ENCODE assay signal across 8 mouse cellular contexts in the genomic region with DNA sequence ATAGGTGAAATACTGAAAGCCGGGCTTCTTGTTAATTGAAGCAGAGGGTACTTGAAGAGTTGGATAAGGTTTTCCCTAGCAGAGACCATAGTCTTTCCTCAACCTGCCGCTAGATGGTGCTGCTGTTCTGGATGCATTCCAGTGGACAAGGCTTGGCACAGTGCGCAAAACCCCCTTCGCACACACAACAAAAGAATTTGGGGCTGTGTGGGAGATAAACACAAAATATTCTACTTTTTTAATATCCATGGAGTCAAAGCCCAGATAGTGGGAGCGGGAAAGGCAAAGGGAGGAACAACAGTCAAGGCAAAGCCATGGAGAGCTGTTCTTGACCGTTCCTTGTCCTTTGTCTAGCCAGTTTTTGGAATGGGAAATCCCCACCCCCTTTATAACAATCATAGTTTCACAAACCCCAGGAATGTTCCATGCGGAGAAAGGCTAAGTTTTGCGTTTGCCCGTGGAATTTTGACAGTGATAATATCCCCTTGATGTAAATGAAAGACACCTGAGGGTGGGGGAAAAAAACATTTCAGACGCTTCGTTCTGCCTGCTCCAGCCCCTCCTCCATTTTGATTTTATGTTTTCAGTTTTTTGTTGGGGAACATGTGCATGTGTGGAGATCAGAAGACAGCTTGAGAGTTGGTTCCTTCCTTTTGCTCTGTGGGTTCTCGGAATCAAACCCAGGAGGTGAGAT. TPM values are rescaled to one million over a fixed set of nuclear protein-coding genes. Genes with fewer than 3 reads are reported as not detected.
DNase-seq lines count a peak whose midpoint lies in the region; ATAC-seq lines count a peak whose summit lies in the region.

No protein-coding gene starts in this region.

- H3K27ac ChIP-seq in forebrain, embryonic 16.5 days (ENCODE audit: low read length): peak overlapping the region; percentile 97
- H3K27ac ChIP-seq in lung, embryonic 15.5 days: peak overlapping the region; percentile 96

- H3K4me1 ChIP-seq in forebrain, embryonic 16.5 days (replicated peaks; ENCODE audit: control insufficient read depth, insufficient read depth, low read length): peaks cover 45% of the 10 kb centered on the region
- peaks cover 57% of the 10 kb centered on the region for H3K4me1 ChIP-seq in lung, embryonic 15.5 days

- peak overlapping the region; percentile 88 for H3K4me3 ChIP-seq in forebrain, embryonic 16.5 days (replicated peaks; ENCODE audit: low read length)
- peak overlapping the region; percentile 90 for H3K4me3 ChIP-seq in lung, embryonic 15.5 days

- DNase-seq in ES-CJ7 (ENCODE audit: low read depth, low spot score): peak; percentile 95
- DNase-seq in cerebellum, adult 18-20 months: peak; percentile 87 to 92
- peak; percentile 96 for DNase-seq in heart, postnatal 4 days
- peak; percentile 80 to 91 for DNase-seq in layer of hippocampus, adult 8-10 months (ENCODE audit: low spot score in 2 of 2)
- peak; percentile 93 for DNase-seq in ovary, postnatal 10 days (ENCODE audit: low spot score)
- peak; percentile 89 for DNase-seq in thymus, postnatal 0 days (ENCODE audit: low spot score)

- no peaks in the 10 kb centered on the region for H3K9me3 ChIP-seq in forebrain, embryonic 16.5 days (ENCODE audit: control insufficient read depth, low read length)
- H3K9me3 ChIP-seq in lung, embryonic 15.5 days: no peaks in the 10 kb centered on the region

- WGBS in forebrain, embryonic 16.5 days: 12% methylated on average over 12 of the region's 12 CpGs
- WGBS in lung, embryonic 15.5 days: 9% methylated on average over 12 of the region's 12 CpGs

- no peaks in the 10 kb centered on the region for H3K27me3 ChIP-seq in forebrain, embryonic 16.5 days (replicated peaks; ENCODE audit: control insufficient read depth, insufficient read depth, low read length)
- no peaks in the 10 kb centered on the region for H3K27me3 ChIP-seq in lung, embryonic 15.5 days

- H3K4me2 ChIP-seq in forebrain, embryonic 16.5 days (ENCODE audit: low read length): peak overlapping the region; percentile 98
- H3K4me2 ChIP-seq in lung, embryonic 15.5 days: peak overlapping the region; percentile 88

- peaks cover 7% of the 10 kb centered on the region; the same call in 1 of the 2 replicates for H3K36me3 ChIP-seq in forebrain, embryonic 16.5 days (ENCODE audit: control insufficient read depth, insufficient read depth)
- peaks cover 20% of the 10 kb centered on the region for H3K36me3 ChIP-seq in lung, embryonic 15.5 days

- ATAC-seq in forebrain, embryonic 16.5 days: 0 out of 2 replicates have a peak, but pooled peaks have one; percentile 29
- peak; percentile 37; the same call in 1 of the 2 replicates for ATAC-seq in lung, embryonic 15.5 days (ENCODE audit: borderline replicate concordance, extremely low read depth, low FRiP score, low TSS enrichment)

- H3K9ac ChIP-seq in forebrain, embryonic 16.5 days (replicated peaks; ENCODE audit: low read depth, low read length): peak overlapping the region; percentile 43
- peak overlapping the region; percentile 43 for H3K9ac ChIP-seq in lung, embryonic 15.5 days

RNA-seq across cellular contexts. Expression of a gene that starts 1.1 kb away (rescaled TPM):
- polyA plus RNA-seq in forebrain, embryonic 16.5 days (2015; fragmentation: Nextera tagmentation; extraction: Ambion mirVana): 97.0 and 115 TPM in 2 replicates
- 10 to 100 TPM; 58.0 to 61.3 TPM for total RNA-seq in heart, postnatal 4 days (2021)
- total RNA-seq in layer of hippocampus, adult 8-10 months (2022): 100 to 1,000 TPM in 3 of 4 experiments, 10 to 100 TPM in 1; 82.9 to 123 (median 105) TPM
- polyA plus RNA-seq in lung, embryonic 15.5 days (2015; fragmentation: Nextera tagmentation; extraction: Ambion mirVana): 72.5 and 81.1 TPM in 2 replicates
- 60.2 and 69.1 TPM in 2 replicates for polyA plus RNA-seq in thymus, postnatal 0 days (2015; fragmentation: Nextera tagmentation; extraction: Ambion mirVana)

RNA-seq across cellular contexts. Expression of a gene that starts 2.6 kb away (rescaled TPM):
- polyA plus RNA-seq in forebrain, embryonic 16.5 days (2015; fragmentation: Nextera tagmentation; extraction: Ambion mirVana): 0.34 and 0.46 TPM in 2 replicates
- 1 to 10 TPM; 2.3 to 2.6 TPM for total RNA-seq in heart, postnatal 4 days (2021)
- 1 to 10 TPM; 2.9 to 3.8 (median 3.2) TPM for total RNA-seq in layer of hippocampus, adult 8-10 months (2022)
- 1.0 and 1.1 TPM in 2 replicates for polyA plus RNA-seq in lung, embryonic 15.5 days (2015; fragmentation: Nextera tagmentation; extraction: Ambion mirVana)
- polyA plus RNA-seq in thymus, postnatal 0 days (2015; fragmentation: Nextera tagmentation; extraction: Ambion mirVana): 0.31 and 0.49 TPM in 2 replicates

RNA-seq across cellular contexts. Expression of a gene that starts 10.8 kb away (rescaled TPM):
- polyA plus RNA-seq in forebrain, embryonic 16.5 days (2015; fragmentation: Nextera tagmentation; extraction: Ambion mirVana): 563 and 599 TPM in 2 replicates
- total RNA-seq in heart, postnatal 4 days (2021): 100 to 1,000 TPM; 535 to 537 TPM
- 100 to 1,000 TPM; 319 to 328 (median 325) TPM for total RNA-seq in layer of hippocampus, adult 8-10 months (2022)
- polyA plus RNA-seq in lung, embryonic 15.5 days (2015; fragmentation: Nextera tagmentation; extraction: Ambion mirVana): 595 and 603 TPM in 2 replicates
- polyA plus RNA-seq in thymus, postnatal 0 days (2015; fragmentation: Nextera tagmentation; extraction: Ambion mirVana): 560 and 602 TPM in 2 replicates

RNA-seq across cellular contexts. Expression of a gene that starts 12.7 kb away (rescaled TPM):
- polyA plus RNA-seq in forebrain, embryonic 16.5 days (2015; fragmentation: Nextera tagmentation; extraction: Ambion mirVana): 1.1 and 1.2 TPM in 2 replicates
- 10 to 100 TPM; 13.7 to 16.4 TPM for total RNA-seq in heart, postnatal 4 days (2021)
- total RNA-seq in layer of hippocampus, adult 8-10 months (2022): 10 to 100 TPM in 3 of 4 experiments, 1 to 10 TPM in 1; 9.5 to 17.3 (median 14.4) TPM
- polyA plus RNA-seq in lung, embryonic 15.5 days (2015; fragmentation: Nextera tagmentation; extraction: Ambion mirVana): 8.3 and 8.9 TPM in 2 replicates
- polyA plus RNA-seq in thymus, postnatal 0 days (2015; fragmentation: Nextera tagmentation; extraction: Ambion mirVana): 2.6 and 2.7 TPM in 2 replicates

RNA-seq across cellular contexts. Expression of a gene that starts 12.9 kb away (rescaled TPM):
- 0.81 and 1.2 TPM in 2 replicates for polyA plus RNA-seq in forebrain, embryonic 16.5 days (2015; fragmentation: Nextera tagmentation; extraction: Ambion mirVana)
- total RNA-seq in heart, postnatal 4 days (2021): 1 to 10 TPM; 1.9 to 3.0 TPM
- total RNA-seq in layer of hippocampus, adult 8-10 months (2022): 1 to 10 TPM in 3 of 4 experiments, under 1 TPM in 1; 0.83 to 2.2 (median 1.3) TPM
- 4.3 and 5.9 TPM in 2 replicates for polyA plus RNA-seq in lung, embryonic 15.5 days (2015; fragmentation: Nextera tagmentation; extraction: Ambion mirVana)
- 1.5 and 2.1 TPM in 2 replicates for polyA plus RNA-seq in thymus, postnatal 0 days (2015; fragmentation: Nextera tagmentation; extraction: Ambion mirVana)

Comparison
In these comparisons a context has a peak if more than half of its experiments do, and no peak if none do; other contexts are left out.
1. Peak in every context shown above with its lines: DNase-seq, ATAC-seq, H3K4me3 ChIP-seq and H3K27ac ChIP-seq.